11 mouse cellular contexts compared by ENCODE assay signal in the genomic region with DNA sequence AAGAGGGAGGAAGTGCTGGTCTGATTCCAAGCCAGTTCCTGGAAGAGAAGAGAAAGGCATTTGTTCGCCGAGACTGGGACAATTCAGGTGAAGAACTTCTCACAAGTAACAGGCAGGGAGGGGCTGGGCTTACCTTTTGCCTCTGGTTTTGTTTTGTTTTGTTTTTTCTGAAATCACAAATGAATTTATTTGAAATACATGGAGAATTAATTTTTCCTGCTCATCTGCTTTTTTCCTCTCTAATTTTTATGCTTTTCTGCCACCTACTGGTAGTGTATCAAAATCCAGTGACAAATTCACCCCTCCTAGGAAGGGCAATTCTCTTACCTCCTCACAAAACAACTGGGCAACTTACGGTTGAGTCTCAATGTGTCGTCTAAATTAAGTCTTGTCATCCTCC.
DNase-seq lines count a peak whose midpoint lies in the region; ATAC-seq and TF ChIP-seq lines count a peak whose summit lies in the region.
"Had no signal": no experiment of that assay in that cellular context is flagged by ENCODE, and none has a peak within 500 bp of the region (broad histone marks: within the 10 kb centered on the region; RNA-seq: fewer than 3 reads in every experiment).

No protein-coding gene starts in this region.

- peak; percentile 3 for DNase-seq in adrenal gland, postnatal 10 days
- DNase-seq in adrenal gland, adult 18-20 months (ENCODE audit: low spot score in 2 of 2), result no peak
- peak; percentile 24 for DNase-seq in midbrain, postnatal 0 days (ENCODE audit: low spot score)
- no peak for DNase-seq in midbrain, embryonic 11.5 days (ENCODE audit: low spot score, missing footprints)
- no peak for DNase-seq in stomach, postnatal 0 days (ENCODE audit: low spot score)
- no peak for DNase-seq in frontal cortex, postnatal 25 days (ENCODE audit: low spot score in 2 of 2)
- DNase-seq: adrenal gland, adult 8-10 months; right cerebral cortex, postnatal 4 days had no signal

- H3K4me1 ChIP-seq in intestine, postnatal 0 days (replicated peaks; ENCODE audit: control insufficient read depth, insufficient read depth, low read length), result no peaks in the 10 kb centered on the region
- H3K4me1 ChIP-seq in intestine, embryonic 15.5 days (replicated peaks), result no peaks in the 10 kb centered on the region
- H3K4me1 ChIP-seq in midbrain, postnatal 0 days (ENCODE audit: insufficient read depth, low read length), result no peaks in the 10 kb centered on the region
- H3K4me1 ChIP-seq in midbrain, embryonic 11.5 days (ENCODE audit: control insufficient read depth, insufficient read depth, low read length), result no peaks in the 10 kb centered on the region
- no peaks in the 10 kb centered on the region for H3K4me1 ChIP-seq in stomach, postnatal 0 days (replicated peaks; ENCODE audit: control insufficient read depth, insufficient read depth)
- H3K4me1 ChIP-seq: limb, embryonic 13.5 days had no signal

- no peak overlapping the region for H3K4me2 ChIP-seq in intestine, postnatal 0 days (replicated peaks; ENCODE audit: low read depth)
- no peak overlapping the region for H3K4me2 ChIP-seq in intestine, embryonic 15.5 days (replicated peaks)
- no peak overlapping the region for H3K4me2 ChIP-seq in midbrain, postnatal 0 days (ENCODE audit: low read depth, low read length, poor library complexity, severe bottlenecking)
- H3K4me2 ChIP-seq in midbrain, embryonic 11.5 days, result no peak overlapping the region
- no peak overlapping the region for H3K4me2 ChIP-seq in stomach, postnatal 0 days (replicated peaks; ENCODE audit: low read depth)
- H3K4me2 ChIP-seq: limb, embryonic 13.5 days had no signal

- peak; percentile 66 for TF ChIP-seq CTCF in intestine, postnatal 0 days (IDR thresholded peaks at IDR 0.05; ENCODE audit: low read depth)
- TF ChIP-seq CTCF in midbrain, postnatal 0 days (IDR thresholded peaks at IDR 0.05), result peak; percentile 68
- TF ChIP-seq CTCF in stomach, postnatal 0 days (IDR thresholded peaks at IDR 0.05; ENCODE audit: low read depth), result peak; percentile 67

- TF ChIP-seq EP300 in stomach, postnatal 0 days (optimal IDR thresholded peaks at IDR 0.05), result no peak

- H3K27ac ChIP-seq in intestine, postnatal 0 days (ENCODE audit: low read depth, low read length), result no peak overlapping the region
- no peak overlapping the region for H3K27ac ChIP-seq in intestine, embryonic 15.5 days
- H3K27ac ChIP-seq in midbrain, postnatal 0 days (ENCODE audit: low read depth, low read length), result no peak overlapping the region
- no peak overlapping the region for H3K27ac ChIP-seq in midbrain, embryonic 11.5 days (ENCODE audit: low read depth, low read length)
- no peak overlapping the region for H3K27ac ChIP-seq in stomach, postnatal 0 days (replicated peaks)
- H3K27ac ChIP-seq: limb, embryonic 13.5 days had no signal

- H3K36me3 ChIP-seq in intestine, postnatal 0 days (ENCODE audit: control insufficient read depth, insufficient read depth), result peaks cover 6% of the 10 kb centered on the region; the same call in 1 of the 2 replicates
- no peaks in the 10 kb centered on the region for H3K36me3 ChIP-seq in intestine, embryonic 15.5 days
- peaks cover 5% of the 10 kb centered on the region for H3K36me3 ChIP-seq in midbrain, postnatal 0 days (ENCODE audit: insufficient read depth, low read length)
- H3K36me3 ChIP-seq in midbrain, embryonic 11.5 days (ENCODE audit: control insufficient read depth, insufficient read depth, low read length), result no peaks in the 10 kb centered on the region
- no peaks in the 10 kb centered on the region for H3K36me3 ChIP-seq in stomach, postnatal 0 days (ENCODE audit: control insufficient read depth, insufficient read depth, low read length)

- no peaks in the 10 kb centered on the region for H3K27me3 ChIP-seq in intestine, postnatal 0 days (replicated peaks; ENCODE audit: control insufficient read depth, insufficient read depth, low read length)
- H3K27me3 ChIP-seq in intestine, embryonic 15.5 days (replicated peaks), result no peaks in the 10 kb centered on the region
- H3K27me3 ChIP-seq in midbrain, postnatal 0 days (ENCODE audit: insufficient read depth, low read length), result no peaks in the 10 kb centered on the region
- no peaks in the 10 kb centered on the region for H3K27me3 ChIP-seq in midbrain, embryonic 11.5 days (ENCODE audit: control insufficient read depth, insufficient read depth, low read length)
- no peaks in the 10 kb centered on the region for H3K27me3 ChIP-seq in stomach, postnatal 0 days (ENCODE audit: control insufficient read depth, insufficient read depth, low read length)
- H3K27me3 ChIP-seq: limb, embryonic 13.5 days had no signal

- H3K4me3 ChIP-seq in intestine, postnatal 0 days (ENCODE audit: low read depth, low read length), result no peak overlapping the region
- H3K4me3 ChIP-seq in intestine, embryonic 15.5 days (replicated peaks), result no peak overlapping the region
- H3K4me3 ChIP-seq in midbrain, postnatal 0 days (ENCODE audit: low read depth, low read length), result no peak overlapping the region
- no peak overlapping the region for H3K4me3 ChIP-seq in midbrain, embryonic 11.5 days (ENCODE audit: low read depth, low read length)
- H3K4me3 ChIP-seq in stomach, postnatal 0 days (ENCODE audit: low read depth, low read length), result no peak overlapping the region
- H3K4me3 ChIP-seq: limb, embryonic 13.5 days had no signal

- no peak overlapping the region for H3K9ac ChIP-seq in intestine, postnatal 0 days (ENCODE audit: low read depth, low read length)
- no peak overlapping the region for H3K9ac ChIP-seq in intestine, embryonic 15.5 days
- no peak overlapping the region for H3K9ac ChIP-seq in midbrain, postnatal 0 days (replicated peaks; ENCODE audit: low read length, poor library complexity, severe bottlenecking)
- H3K9ac ChIP-seq in midbrain, embryonic 11.5 days (ENCODE audit: low read length), result no peak overlapping the region
- H3K9ac ChIP-seq in stomach, postnatal 0 days (ENCODE audit: low read length), result no peak overlapping the region
- H3K9ac ChIP-seq: limb, embryonic 13.5 days had no signal

- 68% methylated on average over 4 of the region's 4 CpGs for WGBS in intestine, postnatal 0 days
- 74% methylated on average over 4 of the region's 4 CpGs for WGBS in intestine, embryonic 15.5 days
- WGBS in midbrain, postnatal 0 days, result 70% methylated on average over 4 of the region's 4 CpGs
- WGBS in midbrain, embryonic 11.5 days, result 92% methylated on average over 4 of the region's 4 CpGs
- WGBS in stomach, postnatal 0 days, result 64% methylated on average over 4 of the region's 4 CpGs

- ATAC-seq in intestine, postnatal 0 days, result no peak
- no peak for ATAC-seq in intestine, embryonic 15.5 days
- ATAC-seq in midbrain, postnatal 0 days (ENCODE audit: low FRiP score), result no peak
- ATAC-seq in midbrain, embryonic 11.5 days (ENCODE audit: low FRiP score), result no peak
- ATAC-seq in stomach, postnatal 0 days (ENCODE audit: low FRiP score, low TSS enrichment), result no peak

- no peaks in the 10 kb centered on the region for H3K9me3 ChIP-seq in intestine, postnatal 0 days (ENCODE audit: control insufficient read depth)
- H3K9me3 ChIP-seq in intestine, embryonic 15.5 days, result no peaks in the 10 kb centered on the region
- no peaks in the 10 kb centered on the region for H3K9me3 ChIP-seq in midbrain, postnatal 0 days (ENCODE audit: low read length)
- H3K9me3 ChIP-seq in midbrain, embryonic 11.5 days (ENCODE audit: control insufficient read depth, low read length), result no peaks in the 10 kb centered on the region
- H3K9me3 ChIP-seq in stomach, postnatal 0 days (ENCODE audit: control insufficient read depth, low read length), result no peaks in the 10 kb centered on the region
- H3K9me3 ChIP-seq: limb, embryonic 13.5 days had no signal

Comparison
In these comparisons a context has a peak if more than half of its experiments do, and no peak if none do; other contexts are left out.
1. DNase-seq: peak in adrenal gland, postnatal 10 days (single experiment) and midbrain, postnatal 0 days (single experiment); none in adrenal gland, adult 18-20 months (0 of 2), midbrain, embryonic 11.5 days (single experiment), stomach, postnatal 0 days (single experiment) and frontal cortex, postnatal 25 days (0 of 2).
2. Peak in every context shown above with its lines, with median percentiles within 50 percentile points of each other: CTCF ChIP-seq.